Mouse (Mus musculus): ENCODE measurements at regions not wholly inside any gene's neighbourhood (a gene's known extent, or its start where the extent isn't known, plus 50 kb on each side); places are given as distances from the start of the nearest gene placed in this dataset.

DNA sequence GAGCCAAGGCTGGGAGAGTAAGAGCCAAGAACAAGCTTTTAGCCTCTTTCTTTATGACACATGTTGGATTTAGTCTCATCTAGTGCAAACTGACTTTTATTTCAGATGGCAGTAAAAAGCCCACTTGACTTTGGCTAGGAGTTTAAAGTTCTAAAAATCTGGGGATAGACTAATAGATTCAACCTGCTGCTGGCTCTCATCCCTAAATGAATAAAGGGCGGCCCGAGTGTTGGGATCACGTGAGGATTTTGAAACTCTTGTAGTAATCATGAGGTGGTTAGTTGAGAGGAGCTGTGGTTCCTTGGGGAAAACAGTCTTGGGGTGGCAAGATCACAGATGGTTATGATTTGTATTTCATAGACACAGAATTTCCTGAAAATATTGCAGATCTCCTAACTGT lies 975.9 kb downstream of the Robo2 start:
- DNase-seq (ENCODE audit: extremely low read depth, low read depth, low spot score): no peak

DNA sequence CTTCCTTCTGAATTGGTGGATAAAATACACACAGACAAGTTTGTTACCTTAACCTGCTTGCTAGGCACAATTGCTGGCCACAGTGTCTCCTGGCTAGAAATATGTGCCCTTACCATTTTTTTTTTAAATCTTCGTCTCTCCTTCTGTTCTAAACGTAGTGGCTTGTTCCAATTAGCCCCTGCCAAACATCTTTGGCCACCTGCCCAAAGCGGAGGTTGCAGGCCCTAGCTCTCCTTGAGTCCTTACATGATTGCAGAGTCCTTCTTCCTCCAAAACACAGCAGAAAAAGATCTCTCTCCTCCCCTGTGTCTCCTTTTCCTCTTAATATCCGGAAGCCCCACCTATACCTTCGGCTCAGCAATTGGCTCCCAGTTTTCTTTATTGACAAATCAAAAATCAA lies 986.8 kb downstream of the Robo2 start:
- DNase-seq (ENCODE audit: extremely low read depth, low read depth, low spot score): no peak

DNA sequence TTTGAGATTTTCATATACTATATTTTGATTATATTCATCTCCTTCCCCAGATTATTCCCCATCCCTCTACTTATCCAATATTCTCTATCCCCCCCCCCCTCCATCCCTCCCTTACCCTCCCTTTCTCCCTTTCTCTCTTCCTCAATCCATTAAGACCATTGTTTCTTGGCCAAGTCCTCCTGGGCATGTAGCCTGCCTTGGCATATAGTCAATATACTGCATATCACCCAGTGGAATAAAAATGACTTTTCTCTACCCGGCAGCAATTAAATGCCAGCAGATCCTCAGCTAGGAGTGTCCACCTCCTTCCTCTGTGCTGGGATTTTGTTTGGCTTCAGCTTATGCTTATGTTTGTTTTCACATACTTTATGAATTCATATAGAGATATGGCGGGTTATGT lies 987.3 kb downstream of the Robo2 start:
- DNase-seq (ENCODE audit: extremely low read depth, low read depth, low spot score): no peak

DNA sequence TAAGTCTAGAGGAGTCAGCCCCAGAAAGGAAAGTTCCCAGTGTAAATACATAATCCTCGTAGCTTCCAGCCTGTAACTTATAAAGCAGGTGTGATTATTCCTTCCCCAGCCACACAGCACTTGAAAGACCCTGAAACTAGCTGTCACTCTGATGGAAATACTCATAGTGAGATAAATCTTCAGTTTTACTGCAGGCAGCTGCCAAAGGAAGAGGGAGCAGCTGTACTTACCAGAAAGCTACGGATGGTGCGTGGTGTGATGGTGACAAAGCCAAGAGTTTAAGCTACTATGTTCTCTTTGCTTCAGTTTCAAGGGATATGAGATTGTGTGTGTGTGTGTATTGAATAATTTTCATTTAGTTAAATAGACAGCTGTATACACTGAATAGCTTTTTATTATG lies 1007.1 kb downstream of the Robo2 start:
- DNase-seq (ENCODE audit: extremely low read depth, low read depth, low spot score): no peak

DNA sequence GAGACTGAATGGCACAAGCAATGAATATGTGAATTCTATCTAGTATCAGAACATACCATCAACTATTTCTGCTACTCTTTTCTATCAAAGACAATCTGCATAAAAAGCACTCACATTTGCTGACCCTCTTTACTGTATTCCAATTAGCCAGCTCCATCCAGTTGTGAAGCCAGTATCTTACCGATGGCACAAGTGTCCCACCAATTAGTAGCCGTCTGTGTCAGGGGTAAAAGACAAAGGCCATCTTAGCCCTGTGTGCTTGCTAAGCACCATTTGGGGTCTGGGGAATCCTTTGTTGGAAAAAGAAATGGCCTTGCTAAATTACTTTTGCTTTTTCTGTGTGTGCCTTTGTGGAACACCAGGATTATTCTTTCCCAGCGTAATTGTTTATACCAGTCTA lies 1007.5 kb downstream of the Robo2 start:
- DNase-seq (ENCODE audit: extremely low read depth, low read depth, low spot score): no peak

DNA sequence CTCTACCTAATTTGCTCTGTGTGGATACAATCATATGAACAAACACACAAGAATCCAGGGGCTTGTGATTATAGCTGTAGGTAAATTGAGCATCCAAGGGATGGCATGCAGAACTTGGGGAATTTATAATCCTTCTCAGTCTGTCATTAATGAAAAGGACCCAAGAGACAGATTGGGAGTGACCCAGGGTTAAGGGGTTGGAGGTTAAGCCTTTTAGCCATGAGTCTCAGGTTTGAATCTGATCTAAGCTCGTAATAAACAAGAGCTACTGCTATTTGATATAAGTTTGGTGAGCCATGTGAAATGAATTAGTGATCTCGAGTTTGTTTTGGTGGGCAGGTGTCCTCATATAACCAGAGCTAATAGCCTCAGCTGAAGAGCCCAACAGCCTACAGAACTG lies 1032.6 kb downstream of the Robo2 start:
- DNase-seq (ENCODE audit: extremely low read depth, low read depth, low spot score): no peak

DNA sequence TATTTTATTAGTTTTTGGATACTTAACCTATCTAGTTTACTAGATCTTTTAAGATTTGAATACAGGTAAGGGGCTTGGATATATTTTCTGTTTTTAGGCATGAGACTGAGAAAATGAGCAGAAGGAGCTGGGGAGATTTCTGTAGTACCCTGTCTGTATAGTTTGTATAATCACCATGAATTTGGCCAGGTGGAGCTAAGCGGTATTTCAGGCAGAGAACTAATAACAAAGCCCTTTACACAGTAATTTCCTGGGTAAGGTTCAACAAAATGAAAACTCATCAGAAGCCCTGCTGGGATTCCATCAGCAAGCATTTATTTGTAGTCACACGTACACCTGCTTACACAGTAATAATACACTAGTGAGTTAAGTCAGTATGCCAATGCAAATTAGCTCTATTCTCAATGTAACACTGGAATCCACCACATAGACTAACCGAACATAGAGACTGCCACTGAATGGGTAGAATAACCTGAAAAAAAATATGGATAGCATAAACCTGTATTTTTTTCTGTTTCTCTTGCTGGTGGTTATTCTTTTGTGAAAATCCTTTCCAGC lies 1036.9 kb downstream of the Robo2 start:
- DNase-seq (ENCODE audit: extremely low read depth, low read depth, low spot score): no peak

DNA sequence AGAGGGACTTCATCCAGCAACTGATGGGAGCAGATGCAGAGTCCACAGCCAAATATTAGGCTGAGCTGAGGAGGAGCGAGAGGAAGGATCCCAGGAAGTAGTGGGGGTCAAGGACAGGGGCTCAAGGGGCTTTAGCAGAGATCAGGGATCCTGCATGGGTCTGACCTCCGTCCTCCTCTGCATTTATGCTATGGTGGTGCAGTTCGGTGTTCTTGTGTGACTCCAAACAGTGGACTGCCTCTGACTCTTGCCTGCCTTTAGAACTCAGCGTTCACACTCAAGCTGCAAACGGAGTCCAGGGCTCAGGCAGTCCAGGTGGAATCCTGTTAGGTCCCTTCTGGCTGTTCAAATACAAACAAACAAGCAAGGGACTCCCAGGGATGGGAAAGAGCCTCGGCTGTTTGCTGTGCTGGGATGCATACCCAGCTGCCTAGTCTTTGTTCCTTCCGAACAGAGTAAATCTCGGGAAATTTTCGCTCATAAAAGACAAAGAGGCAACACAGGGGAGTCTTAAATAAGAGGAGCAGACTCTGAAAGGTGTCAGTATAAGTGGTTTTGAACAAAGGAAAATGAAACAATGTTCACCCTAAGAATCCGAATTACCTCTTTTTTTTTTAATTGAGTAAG lies 1042.9 kb downstream of the Robo2 start:
- DNase-seq (ENCODE audit: extremely low read depth, low read depth, low spot score): no peak

DNA sequence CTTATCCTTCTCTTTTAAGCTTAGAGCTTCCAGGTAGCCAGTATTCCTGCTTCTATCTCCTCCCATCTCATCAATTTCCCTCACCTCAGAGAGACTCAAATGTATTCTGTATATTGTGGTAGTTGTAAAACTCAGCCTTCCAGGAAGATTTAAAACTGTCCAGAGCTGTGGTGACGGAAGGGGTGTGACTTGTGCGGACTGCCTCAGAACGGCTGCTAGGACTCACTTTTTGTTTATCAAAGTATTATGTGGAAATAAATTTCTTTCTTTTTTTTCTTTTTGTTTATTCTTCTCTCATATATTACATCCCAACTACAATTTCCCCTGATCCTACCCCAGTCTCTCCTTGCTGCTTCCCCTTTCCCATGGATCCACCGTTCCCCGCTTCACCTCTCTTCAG lies 1043.7 kb downstream of the Robo2 start:
- no peak for DNase-seq (ENCODE audit: extremely low read depth, low read depth, low spot score)

DNA sequence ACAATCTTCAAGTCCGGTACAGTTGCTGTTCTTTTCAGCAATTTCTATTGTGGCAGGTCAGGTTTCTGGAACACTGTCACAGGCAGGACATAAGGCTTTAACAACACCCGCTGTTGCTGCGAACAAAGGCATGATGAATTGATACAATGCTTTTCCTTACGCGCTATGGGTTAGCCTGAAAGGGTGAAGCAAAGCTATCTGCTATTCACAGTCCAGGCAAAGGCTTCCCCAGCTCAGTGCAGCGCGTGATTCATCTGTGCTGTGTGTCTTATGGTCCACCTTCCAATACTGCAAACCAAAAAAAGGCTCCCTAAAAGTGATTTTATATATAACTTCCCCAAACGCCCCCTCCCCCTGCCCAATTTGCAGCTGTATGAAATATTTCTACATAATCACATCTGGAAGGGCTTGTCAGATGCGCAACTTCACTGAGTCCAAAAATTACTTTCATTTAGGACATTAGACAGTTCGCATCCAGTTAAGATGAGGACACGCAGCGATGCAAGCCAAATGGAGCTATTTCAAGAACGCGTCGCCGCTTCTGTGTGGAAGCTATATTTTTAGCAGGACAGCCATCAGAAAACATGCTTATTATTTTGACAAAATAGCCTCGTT lies 1044.3 kb downstream of the Robo2 start:
- no peak for DNase-seq (ENCODE audit: extremely low read depth, low read depth, low spot score)

DNA sequence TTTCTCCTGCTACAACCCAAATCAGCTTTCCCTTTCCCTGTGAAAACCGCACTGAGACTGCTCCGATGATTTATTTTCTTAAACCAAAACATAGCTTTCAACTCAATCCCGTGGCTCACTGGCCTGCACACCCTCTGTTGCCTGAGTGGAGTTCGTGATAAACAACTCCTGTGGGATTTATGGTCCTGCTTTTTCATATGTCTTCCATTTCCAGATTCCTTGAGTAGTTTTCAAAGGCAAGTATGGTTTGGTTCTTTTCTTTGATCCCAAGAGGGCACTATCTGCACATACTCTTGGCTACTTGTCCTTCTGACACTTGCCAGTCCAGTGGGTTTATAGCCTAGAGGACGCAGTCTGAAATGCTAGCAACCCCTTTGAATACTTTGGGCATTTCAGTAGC lies 1042.6 kb downstream of the Robo1 start:
- no peak for DNase-seq (ENCODE audit: extremely low read depth, low read depth, low spot score)

DNA sequence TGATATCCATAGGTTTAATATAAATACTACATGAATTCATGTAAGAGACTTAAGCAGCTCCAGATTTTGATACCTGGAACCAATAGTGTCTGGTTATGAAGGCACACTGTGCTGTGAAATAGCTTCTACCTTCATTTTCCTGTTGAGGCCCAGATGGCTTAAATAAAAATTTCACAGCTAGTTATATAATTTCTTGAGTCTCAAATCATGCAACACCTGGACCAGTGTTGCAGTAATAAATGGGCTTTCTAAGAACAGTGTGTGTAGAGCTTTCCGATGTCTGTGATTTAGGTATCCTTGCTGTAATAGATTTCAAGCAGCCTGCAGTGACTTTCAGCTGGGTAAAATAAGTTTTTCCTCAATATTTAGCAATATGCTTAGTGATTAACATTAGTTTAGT lies 1035.8 kb downstream of the Robo1 start:
- no peak for DNase-seq (ENCODE audit: extremely low read depth, low read depth, low spot score)

DNA sequence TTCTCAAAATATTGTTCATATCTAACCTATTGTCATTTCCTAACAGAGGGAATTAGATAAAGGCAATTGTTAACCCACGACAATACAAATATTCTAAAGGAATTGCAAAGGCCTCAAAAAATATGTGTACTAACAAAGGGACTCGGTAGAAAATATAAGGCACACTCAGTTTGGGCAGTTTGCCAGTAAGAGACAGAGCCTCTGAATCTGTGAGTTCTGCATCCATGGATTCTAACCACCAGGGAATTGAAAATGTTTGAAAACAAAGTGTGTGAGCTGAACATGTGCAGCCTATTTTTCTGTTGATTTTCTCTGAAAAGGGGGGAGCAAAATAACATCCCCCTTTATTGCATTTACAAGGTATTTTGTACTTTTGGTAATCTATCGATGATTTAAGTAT lies 1035.4 kb downstream of the Robo1 start:
- DNase-seq (ENCODE audit: extremely low read depth, low read depth, low spot score): no peak

DNA sequence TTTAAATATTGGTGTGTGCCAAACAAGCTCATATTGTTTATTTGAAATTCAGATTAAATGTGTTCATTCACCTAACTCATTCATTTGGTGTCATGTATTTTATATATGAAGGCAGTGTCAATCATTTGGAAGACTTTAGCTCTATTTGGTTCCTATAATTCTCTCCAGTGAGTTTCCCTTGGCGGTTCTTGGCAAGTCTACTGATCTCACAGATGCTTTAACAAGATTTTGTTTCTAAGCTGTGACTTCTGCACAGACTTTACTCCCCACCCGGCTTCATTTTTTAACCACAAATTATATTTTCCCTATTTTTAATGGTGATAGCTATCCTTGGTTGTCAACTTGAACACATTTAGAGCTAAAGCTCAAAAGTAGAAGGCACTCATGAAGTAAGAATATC lies 1009.5 kb downstream of the Robo1 start:
- DNase-seq (ENCODE audit: extremely low read depth, low read depth, low spot score): no peak

DNA sequence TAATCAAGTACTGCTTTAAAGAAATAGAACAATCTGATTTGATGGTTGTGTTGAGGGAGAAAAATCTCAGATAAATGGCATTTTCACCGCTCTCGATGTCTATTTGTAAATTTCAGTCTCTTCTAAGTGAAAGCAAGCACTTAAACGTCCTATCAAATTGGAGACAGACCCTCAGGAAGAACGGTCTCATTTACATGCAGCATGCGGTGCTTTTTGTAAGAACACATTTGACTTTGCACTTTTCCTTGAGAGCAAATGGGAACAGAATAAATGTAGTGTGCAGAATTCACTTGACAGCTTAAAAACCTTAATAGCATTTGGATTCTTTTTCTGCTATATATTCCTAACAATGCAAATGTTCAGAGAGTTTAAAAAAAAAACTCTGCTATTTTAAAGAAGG lies 1002.0 kb downstream of the Robo1 start:
- DNase-seq (ENCODE audit: extremely low read depth, low read depth, low spot score): no peak

DNA sequence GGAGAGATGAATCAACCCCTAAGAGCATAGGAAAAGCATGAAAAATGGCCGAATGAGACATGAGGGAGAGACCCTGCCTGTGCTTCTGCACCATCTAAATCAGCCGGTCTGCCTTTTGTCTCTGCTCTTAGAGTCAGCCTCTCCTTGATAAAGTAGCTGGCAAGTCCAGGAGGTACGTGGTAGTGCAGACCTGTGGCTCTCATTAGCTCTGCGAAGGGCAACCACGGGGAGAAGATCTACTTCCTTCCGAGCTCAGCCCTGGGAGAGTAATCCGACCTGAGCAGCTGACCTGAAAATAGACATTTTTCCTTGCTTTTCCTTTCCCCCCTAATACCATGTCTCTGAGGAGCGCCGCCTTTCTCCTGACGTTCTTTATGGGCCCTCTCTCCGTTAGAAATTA lies 971.8 kb downstream of the Robo1 start:
- DNase-seq (ENCODE audit: extremely low read depth, low read depth, low spot score): no peak

DNA sequence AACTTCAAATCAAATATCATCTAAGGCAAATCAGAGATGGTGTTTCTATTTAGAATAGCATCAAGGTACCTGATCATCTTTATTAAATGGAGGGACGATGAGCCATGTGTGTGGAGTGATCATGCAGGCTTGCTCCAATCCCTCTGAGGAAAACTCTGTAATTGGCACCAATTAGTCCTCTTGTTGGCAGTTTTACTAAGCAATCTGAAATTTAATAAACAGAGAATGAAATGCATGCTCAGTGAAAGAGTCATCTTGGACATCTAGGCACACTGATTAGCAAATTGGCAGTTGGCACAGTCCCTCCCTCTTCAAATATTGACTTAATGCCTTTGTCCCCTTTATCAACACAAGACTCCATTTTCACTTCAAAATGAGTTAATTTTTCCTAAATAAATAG lies 951.6 kb downstream of the Robo1 start:
- no peak for DNase-seq (ENCODE audit: extremely low read depth, low read depth, low spot score)

DNA sequence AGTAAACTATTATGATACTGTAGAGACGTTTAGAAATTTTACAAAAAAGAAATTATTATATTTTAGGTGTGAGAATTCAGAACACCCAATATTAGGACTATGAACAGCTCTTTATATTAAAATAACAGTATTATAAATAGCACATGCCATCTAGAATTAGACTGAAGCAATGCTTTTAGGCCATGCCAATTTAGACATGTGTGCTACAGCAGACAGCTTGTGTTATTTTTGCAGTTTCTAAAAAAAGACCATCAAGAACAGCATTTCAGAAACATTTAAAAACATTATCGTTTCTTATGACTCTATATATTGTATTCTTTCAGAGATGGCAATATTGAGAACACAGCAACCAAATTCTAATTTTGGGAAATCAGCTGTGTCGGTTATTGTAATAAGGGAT lies 951.2 kb downstream of the Robo1 start:
- no peak for DNase-seq (ENCODE audit: extremely low read depth, low read depth, low spot score)

DNA sequence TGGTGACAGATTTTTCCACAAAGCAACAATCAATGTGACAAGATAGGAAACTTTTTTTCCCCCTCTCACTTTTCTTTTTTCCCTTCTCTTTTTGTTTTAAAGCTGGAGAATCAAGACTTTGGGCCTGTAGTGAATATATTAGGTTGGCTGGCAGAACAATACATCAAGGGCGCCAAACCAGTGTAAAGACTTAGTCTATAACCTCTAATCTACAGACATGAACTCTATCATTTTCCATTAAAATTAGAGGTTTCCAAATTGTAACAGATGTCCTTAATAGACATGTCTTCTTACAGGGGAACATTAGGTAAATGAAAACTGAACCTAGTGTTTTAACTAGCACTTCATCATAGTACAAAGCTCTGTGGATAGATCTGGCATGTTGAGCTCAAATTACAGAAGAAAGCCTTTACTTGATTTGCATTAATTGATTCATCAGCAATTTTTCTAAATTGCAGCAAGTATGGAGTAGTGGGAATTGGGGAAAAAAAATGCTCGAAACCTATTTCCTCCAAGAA lies 937.0 kb downstream of the Robo1 start:
- DNase-seq (ENCODE audit: extremely low read depth, low read depth, low spot score): no peak

DNA sequence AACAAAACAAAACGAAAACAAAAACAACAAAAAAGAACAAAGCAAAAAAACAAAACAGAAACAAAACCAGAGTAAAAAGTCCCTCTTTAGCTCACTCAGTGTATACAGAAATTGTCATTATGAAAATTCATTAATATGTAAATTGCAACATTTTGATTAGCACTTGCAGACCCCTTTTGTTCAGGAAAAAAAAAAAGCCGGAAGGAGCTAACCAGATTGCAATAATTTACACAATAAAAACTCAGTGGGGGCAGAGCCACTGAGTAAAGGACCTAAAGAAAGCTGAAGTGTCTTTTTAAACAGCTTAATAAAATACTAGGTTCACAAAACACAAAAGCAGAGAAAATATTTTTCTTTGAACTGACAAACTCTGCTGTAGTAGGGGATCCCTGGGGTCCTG lies 922.5 kb downstream of the Robo1 start:
- DNase-seq (ENCODE audit: extremely low read depth, low read depth, low spot score): no peak

DNA sequence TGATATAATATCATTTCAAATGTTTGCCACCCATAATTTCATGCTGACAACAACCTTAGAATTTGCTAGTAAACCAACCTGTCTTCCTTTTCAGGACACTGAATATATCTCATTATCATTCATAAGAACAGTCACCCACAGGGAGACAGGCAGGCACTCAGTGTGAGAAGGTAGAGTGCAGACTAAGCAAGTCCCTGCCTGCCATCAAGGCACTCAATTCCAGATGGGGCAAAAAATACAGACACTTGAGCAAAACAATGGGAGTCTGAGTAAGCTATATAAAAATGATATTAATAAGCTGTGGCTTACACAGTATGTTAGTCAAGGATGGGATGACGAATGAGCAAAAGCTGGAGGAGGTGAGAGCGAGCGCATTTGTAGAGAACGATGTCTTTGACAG lies 909.4 kb downstream of the Robo1 start:
- DNase-seq (ENCODE audit: extremely low read depth, low read depth, low spot score): no peak

DNA sequence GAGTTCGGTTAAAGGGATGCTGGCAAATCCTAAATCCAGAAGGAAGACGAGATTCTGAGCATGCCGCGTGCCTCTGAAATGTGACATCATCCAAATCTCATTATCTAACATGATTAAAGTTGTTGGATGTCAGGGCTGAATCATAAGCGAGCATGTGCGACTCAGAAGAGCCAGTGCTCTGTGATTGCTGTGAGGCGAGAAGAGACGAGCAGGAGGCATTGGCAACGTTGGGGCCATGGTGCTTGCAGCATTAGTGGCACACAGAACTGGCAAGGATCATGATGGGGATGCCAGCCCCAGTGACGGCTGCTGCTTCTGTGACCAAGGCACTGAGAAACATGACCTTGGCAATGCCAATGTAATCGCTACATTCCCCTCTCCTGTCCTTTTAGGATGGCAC lies 895.4 kb downstream of the Robo1 start:
- no peak for DNase-seq (ENCODE audit: extremely low read depth, low read depth, low spot score)

DNA sequence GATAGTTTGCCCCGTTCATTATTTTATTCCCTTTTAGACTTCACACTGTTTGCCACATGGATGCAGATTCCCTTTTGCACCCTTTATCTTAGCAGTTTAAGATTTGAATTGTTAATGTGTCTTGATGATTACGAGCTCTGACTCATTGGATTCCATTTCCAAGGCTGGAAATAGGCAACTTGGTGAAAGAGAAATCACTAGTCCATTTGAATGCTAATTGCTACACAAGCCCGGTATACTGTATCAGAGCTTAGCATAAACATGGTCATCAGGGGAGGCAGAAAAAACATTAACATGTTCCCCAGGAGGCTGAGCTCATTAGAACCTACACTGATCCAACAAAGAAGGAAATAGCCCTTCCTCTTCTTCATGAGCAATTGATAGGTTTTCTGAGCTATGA lies 892.9 kb downstream of the Robo1 start:
- no peak for DNase-seq (ENCODE audit: extremely low read depth, low read depth, low spot score)

All from fat pad, adult 2 months (tissue).